26 mouse cellular contexts compared by ENCODE assay signal in the genomic region with DNA sequence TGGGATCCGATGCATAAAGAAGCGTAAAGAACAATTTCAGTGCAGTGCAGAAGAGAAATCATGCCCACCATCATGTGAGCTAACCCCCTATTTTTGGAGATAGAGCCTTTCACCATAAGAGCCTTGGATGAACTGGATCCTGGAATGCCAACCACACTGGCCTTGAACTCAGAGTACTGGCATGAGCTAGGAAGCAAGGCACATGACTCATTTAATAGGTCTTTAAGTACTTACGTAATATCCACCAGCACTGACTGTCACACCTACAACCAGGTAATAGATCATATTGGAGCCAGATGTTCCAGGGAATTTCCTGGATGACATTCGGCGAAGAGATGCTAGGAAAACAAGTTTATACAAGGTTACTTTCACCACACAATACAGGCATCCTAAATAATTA. TPM values are rescaled to one million over a fixed set of nuclear protein-coding genes. Genes with fewer than 3 reads are reported as not detected.
"Had no signal": no experiment of that assay in that cellular context is flagged by ENCODE, and none has a peak within 500 bp of the region (broad histone marks: within the 10 kb centered on the region; RNA-seq: fewer than 3 reads in every experiment).

No protein-coding gene starts in this region.

- DNase-seq: kidney, adult 9 months; kidney, postnatal 14 days; kidney, postnatal 4 days; left cerebral cortex, postnatal 4 days; liver, postnatal 0 days; lung, embryonic 14.5 days; midbrain, embryonic 14.5 days; retina, postnatal 1 day; right cerebral cortex, postnatal 25 days; spleen, adult 18-20 months; thymus, adult 18-20 months; thymus, postnatal 36 days had no signal

- H3K9me3 ChIP-seq: limb, embryonic 12.5 days; limb, embryonic 15.5 days; megakaryocyte, embryonic 14.5 days; midbrain, embryonic 10.5 days; neural tube, embryonic 12.5 days; neural tube, embryonic 15.5 days; stomach, embryonic 15.5 days had no signal

- H3K36me3 ChIP-seq: limb, embryonic 12.5 days; limb, embryonic 15.5 days; midbrain, embryonic 10.5 days; neural tube, embryonic 12.5 days; neural tube, embryonic 15.5 days; stomach, embryonic 15.5 days had no signal

- H3K27ac ChIP-seq: limb, embryonic 12.5 days; limb, embryonic 15.5 days; liver, embryonic 14.5 days; macrophage; midbrain, embryonic 10.5 days; neural tube, embryonic 12.5 days; neural tube, embryonic 15.5 days; stomach, embryonic 15.5 days had no signal

- H3K9ac ChIP-seq: limb, embryonic 12.5 days; limb, embryonic 15.5 days; liver, embryonic 14.5 days; liver, postnatal 0 days; lung, embryonic 14.5 days; neural tube, embryonic 12.5 days; neural tube, embryonic 15.5 days; stomach, embryonic 15.5 days had no signal

- H3K4me2 ChIP-seq: limb, embryonic 12.5 days; limb, embryonic 15.5 days; liver, embryonic 11.5 days; lung, embryonic 14.5 days; neural tube, embryonic 12.5 days; neural tube, embryonic 15.5 days; stomach, embryonic 15.5 days had no signal

- H3K4me1 ChIP-seq: limb, embryonic 12.5 days had no signal

- H3K4me3 ChIP-seq: limb, embryonic 12.5 days; limb, embryonic 15.5 days; megakaryocyte, embryonic 14.5 days; midbrain, embryonic 10.5 days; neural tube, embryonic 12.5 days; neural tube, embryonic 15.5 days; stomach, embryonic 15.5 days had no signal

- ATAC-seq: liver, postnatal 0 days; lung, postnatal 0 days had no signal

RNA-seq across cellular contexts. Expression of a gene that starts 4.9 kb away (rescaled TPM):
- total RNA-seq: layer of hippocampus, adult 18-20 months; layer of hippocampus, postnatal 14 days; left cerebral cortex, postnatal 14 days; left cerebral cortex, postnatal 4 days had no signal
- polyA plus RNA-seq: lung, postnatal 0 days; macrophage had no signal
